8 mouse cellular contexts compared by ENCODE assay signal in the genomic region with DNA sequence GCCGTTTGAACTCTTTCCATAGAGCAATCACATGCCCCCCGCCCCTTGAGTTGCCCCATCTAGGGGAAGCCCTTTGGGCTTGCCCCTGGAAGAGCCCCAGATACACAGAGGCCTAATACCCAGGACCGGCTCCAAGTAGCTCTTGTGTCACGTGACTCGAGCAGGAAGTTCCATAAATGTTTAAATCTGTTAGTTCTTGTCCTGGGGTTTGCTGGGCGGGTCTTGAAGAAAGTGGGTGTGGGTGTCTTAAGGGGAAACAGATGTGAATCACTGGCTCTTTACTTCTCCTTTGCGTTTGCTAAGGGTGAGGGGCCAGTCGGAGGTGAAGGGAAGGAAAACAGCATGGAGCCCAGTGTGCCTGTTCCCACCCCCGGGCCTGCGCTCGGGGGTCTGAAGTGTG. TPM values are rescaled to one million over a fixed set of nuclear protein-coding genes. Genes with fewer than 3 reads are reported as not detected.
DNase-seq lines count a peak whose midpoint lies in the region; ATAC-seq lines count a peak whose summit lies in the region.

No protein-coding gene starts in this region.

- no peak overlapping the region for H3K27ac ChIP-seq in liver, embryonic 11.5 days (ENCODE audit: low read depth, low read length)
- H3K27ac ChIP-seq in embryonic facial prominence, embryonic 15.5 days (replicated peaks) = peak overlapping the region; percentile 71; the same call in 1 of the 2 replicates
- no peak overlapping the region for H3K27ac ChIP-seq in stomach, embryonic 14.5 days (ENCODE audit: low read length)

- peak; percentile 33 for DNase-seq in liver
- DNase-seq in liver, embryonic 11.5 days (ENCODE audit: low spot score) = no peak
- peak; percentile 61 to 70 for DNase-seq in lung, adult 18-20 months
- DNase-seq in testis, postnatal 10 days (ENCODE audit: low spot score) = no peak
- no peak for DNase-seq in left cerebral cortex, adult 11 months (ENCODE audit: low spot score)
- no peak for DNase-seq in ovary, postnatal 36 days (ENCODE audit: low spot score)

- H3K9me3 ChIP-seq in liver, embryonic 11.5 days (ENCODE audit: control insufficient read depth, low read length) = no peaks in the 10 kb centered on the region
- H3K9me3 ChIP-seq in embryonic facial prominence, embryonic 15.5 days (replicated peaks) = no peaks in the 10 kb centered on the region
- H3K9me3 ChIP-seq in stomach, embryonic 14.5 days (ENCODE audit: control insufficient read depth, low read depth, low read length) = no peaks in the 10 kb centered on the region

- H3K9ac ChIP-seq in liver, embryonic 11.5 days (ENCODE audit: low read depth, low read length) = no peak overlapping the region
- H3K9ac ChIP-seq in embryonic facial prominence, embryonic 15.5 days = no peak overlapping the region
- H3K9ac ChIP-seq in stomach, embryonic 14.5 days (replicated peaks; ENCODE audit: low read depth, low read length) = no peak overlapping the region

- WGBS in liver, embryonic 11.5 days = 46% methylated on average over 11 of the region's 11 CpGs
- WGBS in embryonic facial prominence, embryonic 15.5 days = 13% methylated on average over 11 of the region's 11 CpGs
- WGBS in stomach, embryonic 14.5 days = 49% methylated on average over 11 of the region's 11 CpGs

- H3K4me3 ChIP-seq in liver, embryonic 11.5 days (ENCODE audit: low read depth, low read length) = no peak overlapping the region
- peak overlapping the region; percentile 73 for H3K4me3 ChIP-seq in embryonic facial prominence, embryonic 15.5 days (replicated peaks)
- no peak overlapping the region for H3K4me3 ChIP-seq in stomach, embryonic 14.5 days (ENCODE audit: low read depth, low read length)

- no peak overlapping the region for H3K4me2 ChIP-seq in liver, embryonic 11.5 days
- peak overlapping the region; percentile 99 for H3K4me2 ChIP-seq in embryonic facial prominence, embryonic 15.5 days (replicated peaks)
- peak overlapping the region; percentile 4; the same call in 1 of the 2 replicates for H3K4me2 ChIP-seq in stomach, embryonic 14.5 days (replicated peaks; ENCODE audit: low read depth, low read length)

- no peaks in the 10 kb centered on the region for H3K36me3 ChIP-seq in liver, embryonic 11.5 days (ENCODE audit: control insufficient read depth, insufficient read depth, low read length)
- H3K36me3 ChIP-seq in embryonic facial prominence, embryonic 15.5 days = no peaks in the 10 kb centered on the region
- H3K36me3 ChIP-seq in stomach, embryonic 14.5 days (ENCODE audit: control insufficient read depth, insufficient read depth, low read length) = no peaks in the 10 kb centered on the region

- H3K4me1 ChIP-seq in liver, embryonic 11.5 days (replicated peaks; ENCODE audit: control insufficient read depth, insufficient read depth, low read length) = peaks cover 6% of the 10 kb centered on the region; the same call in 1 of the 2 replicates
- H3K4me1 ChIP-seq in embryonic facial prominence, embryonic 15.5 days = peaks cover 49% of the 10 kb centered on the region
- H3K4me1 ChIP-seq in stomach, embryonic 14.5 days (ENCODE audit: control insufficient read depth, insufficient read depth, low read length) = peaks cover 6% of the 10 kb centered on the region; the same call in 1 of the 2 replicates

- ATAC-seq in liver, embryonic 11.5 days (replicated peaks; ENCODE audit: low FRiP score) = no peak
- peak; percentile 74 for ATAC-seq in embryonic facial prominence, embryonic 15.5 days (ENCODE audit: insufficient number of reproducible peaks, low FRiP score, low TSS enrichment, low read depth)
- peak; percentile 5; the same call in 1 of the 2 replicates for ATAC-seq in stomach, embryonic 14.5 days (ENCODE audit: insufficient number of reproducible peaks, insufficient read depth, low FRiP score, low read depth)

- peaks cover 29% of the 10 kb centered on the region for H3K27me3 ChIP-seq in liver, embryonic 11.5 days (replicated peaks; ENCODE audit: control insufficient read depth, insufficient read depth, low read length)
- H3K27me3 ChIP-seq in embryonic facial prominence, embryonic 15.5 days = no peaks in the 10 kb centered on the region
- no peaks in the 10 kb centered on the region for H3K27me3 ChIP-seq in stomach, embryonic 14.5 days (ENCODE audit: control insufficient read depth, insufficient read depth, low read length)

RNA-seq across cellular contexts. Expression of a gene that starts 2.3 kb away (rescaled TPM):
- 0.64 and 0.99 TPM in 2 replicates for polyA plus RNA-seq in liver, embryonic 11.5 days (2014; fragmentation: Nextera tagmentation; extraction: Ambion mirVana)
- polyA plus RNA-seq in embryonic facial prominence, embryonic 15.5 days (2015; fragmentation: Nextera tagmentation; extraction: Ambion mirVana) = 16.9 and 18.1 TPM in 2 replicates
- polyA plus RNA-seq in stomach, embryonic 14.5 days (2014; fragmentation: Nextera tagmentation; extraction: Ambion mirVana) = 3.6 and 4.5 TPM in 2 replicates

RNA-seq across cellular contexts. Expression of a gene that starts 30.1 kb away (rescaled TPM):
- polyA plus RNA-seq in liver, embryonic 11.5 days (2014; fragmentation: Nextera tagmentation; extraction: Ambion mirVana) = 18.6 and 20.8 TPM in 2 replicates
- polyA plus RNA-seq in embryonic facial prominence, embryonic 15.5 days (2015; fragmentation: Nextera tagmentation; extraction: Ambion mirVana) = 21.5 and 22.3 TPM in 2 replicates
- 25.2 and 25.6 TPM in 2 replicates for polyA plus RNA-seq in stomach, embryonic 14.5 days (2014; fragmentation: Nextera tagmentation; extraction: Ambion mirVana)

RNA-seq across cellular contexts. Expression of a gene that starts 30.2 kb away (rescaled TPM):
- polyA plus RNA-seq in liver, embryonic 11.5 days (2014; fragmentation: Nextera tagmentation; extraction: Ambion mirVana) = 9.0 and 9.9 TPM in 2 replicates
- polyA plus RNA-seq in embryonic facial prominence, embryonic 15.5 days (2015; fragmentation: Nextera tagmentation; extraction: Ambion mirVana) = 23.6 and 24.6 TPM in 2 replicates
- 20.1 and 20.7 TPM in 2 replicates for polyA plus RNA-seq in stomach, embryonic 14.5 days (2014; fragmentation: Nextera tagmentation; extraction: Ambion mirVana)

Comparison
In these comparisons a context has a peak if more than half of its experiments do, and no peak if none do; other contexts are left out.
1. DNase-seq: peak in liver (single experiment) and lung, adult 18-20 months (2 of 2); none in liver, embryonic 11.5 days (single experiment), testis, postnatal 10 days (single experiment), left cerebral cortex, adult 11 months (single experiment) and ovary, postnatal 36 days (single experiment).